Mouse (Mus musculus): Measurements from ENCODE around the gene Dnttip2. TPM values are rescaled to one million over a fixed set of nuclear protein-coding genes. Genes with fewer than 3 reads are reported as not detected.
"Not testable (repeated sequence)": the region's sequence is repeated elsewhere in the genome, so short reads cannot be mapped to it uniquely, and the experiment has no call there.

Gene Dnttip2
- total RNA-seq (2021) = 10 to 100 TPM; 28.1 to 29.9 TPM

- peak; percentile 89 to 90 for DNase-seq
These were observed at the start of gene Dnttip2 for GRCm38 (mm10) chr3:122274241-122275024. Gene Dnttip2, plus strand, starts transcription at chr3:122274388.

- not testable (repeated sequence) for DNase-seq
These were observed 47.2 kb upstream of the Dnttip2 start for GRCm38 (mm10) chr3:122226972-122227371.

GRCm38 (mm10) chr3:122235772-122236171 lies 38.4 kb upstream of the Dnttip2 start:
- DNase-seq = no peak

GRCm38 (mm10) chr3:122242876-122243275 lies 31.3 kb upstream of the Dnttip2 start:
- DNase-seq = no peak

- no peak for DNase-seq
These were observed 30.6 kb upstream of the Dnttip2 start for GRCm38 (mm10) chr3:122243416-122244167.

GRCm38 (mm10) chr3:122244759-122245158 lies 29.4 kb upstream of the Dnttip2 start:
- no peak for DNase-seq

GRCm38 (mm10) chr3:122245215-122245877 lies 28.8 kb upstream of the Dnttip2 start, which contains the start of gene Gclm:
Gene Gclm, plus strand, starts transcription at chr3:122245557.
- DNase-seq = peak; percentile 89

- peak in 1 of 2 experiments; percentile 51 for DNase-seq
These were observed 28.3 kb upstream of the Dnttip2 start for GRCm38 (mm10) chr3:122245878-122246332.

- no peak for DNase-seq
These were observed 27.8 kb upstream of the Dnttip2 start for GRCm38 (mm10) chr3:122246406-122246805.

GRCm38 (mm10) chr3:122246986-122247767 lies 27.0 kb upstream of the Dnttip2 start:
- DNase-seq = no peak

- no peak for DNase-seq
These were observed 26.5 kb upstream of the Dnttip2 start for GRCm38 (mm10) chr3:122247768-122248100.

- DNase-seq = no peak
These were observed 21.5 kb upstream of the Dnttip2 start for GRCm38 (mm10) chr3:122252466-122253253.

GRCm38 (mm10) chr3:122254050-122254449 lies 20.1 kb upstream of the Dnttip2 start:
- DNase-seq = not testable (repeated sequence)

- DNase-seq = no peak
These were observed 4.2 kb upstream of the Dnttip2 start for GRCm38 (mm10) chr3:122269986-122270385.

- not testable (repeated sequence) for DNase-seq
These were observed 1.6 kb upstream of the Dnttip2 start for GRCm38 (mm10) chr3:122272565-122272964.

- DNase-seq = no peak
These were observed 564 bp upstream of the Dnttip2 start for GRCm38 (mm10) chr3:122273407-122274240.

- DNase-seq = no peak
These were observed 923 bp downstream of the Dnttip2 start for GRCm38 (mm10) chr3:122275111-122275510.

- no peak for DNase-seq
These were observed 13.0 kb downstream of the Dnttip2 start for GRCm38 (mm10) chr3:122287195-122287594.

GRCm38 (mm10) chr3:122288613-122289195 lies 14.5 kb downstream of the Dnttip2 start:
- DNase-seq = no peak

GRCm38 (mm10) chr3:122289344-122289743 lies 15.2 kb downstream of the Dnttip2 start:
- DNase-seq = not testable (repeated sequence)

All from layer of hippocampus, postnatal 36 days (tissue).